Mouse (Mus musculus): Measurements from ENCODE around the gene Map3k4.

The Map3k4 gene

DNA sequence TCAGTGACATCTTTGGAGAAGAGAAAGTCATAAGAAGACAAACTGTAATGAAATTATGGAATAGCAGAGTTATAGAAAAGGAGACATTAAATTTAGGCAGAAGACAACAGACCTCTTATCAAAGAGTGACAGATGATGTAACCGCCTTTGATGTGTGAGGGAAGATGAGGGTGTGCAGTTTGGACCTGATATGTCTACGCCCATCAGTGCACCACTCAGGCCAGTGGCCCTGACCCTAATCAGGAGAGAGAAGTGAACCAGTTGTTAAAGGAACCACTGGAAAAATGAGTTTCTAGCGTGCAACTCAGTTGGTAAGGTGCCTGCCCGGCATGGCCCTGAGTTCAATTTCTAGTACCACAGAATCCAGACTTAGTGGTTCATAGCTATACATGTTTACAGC is 132.7 kb downstream of the Map3k4 start:
- CTCF ChIA-PET: no interaction called here

DNA sequence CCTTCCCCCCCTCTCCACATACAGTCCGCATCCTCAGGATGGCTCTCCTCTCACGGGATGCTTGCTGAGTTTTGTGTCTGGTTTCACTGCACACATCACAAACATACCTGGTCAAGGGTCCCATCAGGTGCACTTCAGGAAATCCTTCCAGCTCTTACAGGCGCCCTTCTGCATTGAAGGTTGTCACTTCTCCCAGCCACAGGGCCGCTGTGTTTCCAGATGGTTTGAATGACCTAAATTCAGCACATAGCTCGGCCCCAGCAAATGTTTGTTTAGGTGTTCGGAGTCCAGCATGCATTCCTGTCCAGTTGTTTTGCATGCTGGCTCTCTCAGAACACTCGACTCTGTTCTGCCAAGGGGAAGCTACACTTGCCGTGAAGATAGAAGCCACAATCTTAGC is 134.3 kb downstream of the Map3k4 start:
- CTCF ChIA-PET: no interaction called here

DNA sequence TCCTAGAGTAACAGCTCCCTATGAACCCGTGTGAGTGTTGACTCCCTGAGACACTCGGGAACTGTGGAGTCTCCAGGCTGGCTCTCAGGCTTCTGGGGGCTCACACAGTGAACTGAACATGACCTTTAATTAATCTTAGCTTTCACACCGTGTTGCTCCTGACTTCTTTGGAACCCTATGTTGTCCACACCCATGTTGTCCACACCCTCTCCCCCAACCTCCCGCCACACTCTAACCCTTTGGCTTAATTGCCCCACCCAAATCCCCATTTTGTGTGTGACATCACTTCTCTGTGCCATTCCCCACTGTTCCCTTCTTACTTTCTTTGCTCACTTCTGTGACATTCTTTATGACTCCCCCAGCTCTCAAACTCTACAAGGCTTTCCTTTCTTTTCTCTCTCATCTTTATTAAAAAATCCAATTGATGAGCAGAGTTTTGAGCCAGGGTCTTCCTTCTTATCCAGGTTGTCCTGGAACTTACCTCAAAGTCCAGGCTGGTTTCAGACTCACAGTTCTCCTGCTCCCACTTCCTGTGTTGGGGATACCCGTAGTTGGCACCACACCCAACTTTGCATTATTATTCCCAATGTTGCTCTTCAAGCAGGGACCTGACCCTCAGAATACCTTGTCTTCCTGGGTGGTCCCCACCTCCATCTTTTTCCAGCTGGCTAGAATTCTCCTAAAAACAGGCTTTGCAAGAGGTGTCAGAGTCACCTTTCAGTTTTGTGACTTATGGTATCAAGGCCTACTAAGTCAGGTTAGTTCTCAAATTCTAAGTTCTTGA is 135.7 kb downstream of the Map3k4 start:
- CTCF ChIA-PET: no interaction called here

DNA sequence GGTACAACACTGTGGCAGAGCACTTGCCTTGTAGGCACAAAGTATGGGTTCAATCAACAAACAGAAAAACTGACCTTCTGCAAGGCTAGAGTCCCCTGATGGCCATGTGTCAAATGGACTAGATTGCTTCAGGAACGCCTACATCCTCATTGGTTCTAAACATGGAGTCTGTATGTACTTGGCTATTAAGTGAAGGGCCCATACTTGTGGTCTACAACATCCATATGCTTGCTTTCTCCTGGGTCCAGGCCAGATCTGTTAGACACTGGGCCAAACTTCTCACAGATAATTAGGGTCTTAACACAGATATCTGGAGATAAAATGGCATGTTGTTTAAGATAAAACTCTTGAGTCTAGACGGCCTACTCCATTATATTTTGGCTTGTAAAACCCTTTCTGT is 138.8 kb downstream of the Map3k4 start:
- CTCF ChIA-PET: no interaction called here

DNA sequence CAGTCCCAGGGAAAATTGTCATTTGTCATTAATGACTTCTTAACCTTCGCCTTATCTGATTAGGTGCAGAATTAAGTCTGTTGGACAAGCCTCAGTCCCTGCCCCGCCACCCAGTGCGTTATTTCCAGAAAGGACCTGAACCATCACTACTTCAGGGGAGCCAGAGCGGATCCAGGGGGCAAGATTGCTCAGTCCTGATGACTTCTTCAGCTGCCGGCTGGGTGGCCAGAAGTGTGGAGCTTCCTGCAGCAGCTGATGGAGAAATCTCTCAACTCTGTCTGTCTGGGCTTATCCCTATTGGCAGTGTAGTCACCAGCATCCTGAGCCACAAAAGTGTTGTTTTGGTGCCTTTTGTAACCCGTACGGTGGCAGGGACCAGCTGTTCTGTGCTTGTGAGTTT is 139.3 kb downstream of the Map3k4 start:
- CTCF ChIA-PET: no interaction called here

All from spleen, embryonic (tissue).